Mouse (Mus musculus) liver, embryonic 13.5 days (tissue): Measurements from ENCODE around the gene Rapgef5. TPM values are rescaled to one million over a fixed set of nuclear protein-coding genes. Genes with fewer than 3 reads are reported as not detected.
A peak's percentile ranks its signal among the peaks of the same experiment; 100 is the strongest.

Experiments
- ATAC-seq: fragments of 200-750 bp; cut with Nextera tagmentation; 2 replicates; pipeline ENCODE4 v1.8.0; 2017; ENCODE audit warnings: low read depth, mild to moderate bottlenecking, moderate number of reproducible peaks, moderate library complexity
- DNase-seq: peaks from one replicate; pipeline ENCODE4 v3.0.0; 2022
- H3K27ac ChIP-seq: fragments of 300-500 bp; sonication (generic); 2 replicates; pipeline ENCODE4 v1.5.1; 2015; ENCODE audit warnings: moderate library complexity, mild to moderate bottlenecking, inconsistent platforms
- H3K27me3 ChIP-seq: fragments of 300-500 bp; sonication (generic); 2 replicates; pipeline ENCODE4 v1.6.1; 2015; ENCODE audit warnings: mild to moderate bottlenecking, inconsistent platforms
- H3K36me3 ChIP-seq: fragments of 300-500 bp; sonication (generic); 2 replicates; pipeline ENCODE4 v1.6.1; 2015; ENCODE audit warnings: mild to moderate bottlenecking, inconsistent platforms
- H3K4me1 ChIP-seq: fragments of 300-500 bp; sonication (generic); replicated peaks from 2 replicates; pipeline ENCODE4 v1.6.1; 2015; ENCODE audit warnings: inconsistent platforms
- H3K4me2 ChIP-seq: fragments of 300-500 bp; sonication (generic); 2 replicates; pipeline ENCODE4 v1.6.1; 2015; ENCODE audit warnings: inconsistent platforms, mild to moderate bottlenecking, moderate library complexity
- H3K4me3 ChIP-seq: fragments of 300-500 bp; sonication (generic); replicated peaks from 2 replicates; pipeline ENCODE4 v1.5.1; 2015; ENCODE audit warnings: mild to moderate bottlenecking, inconsistent platforms
- H3K9ac ChIP-seq: fragments of 300-500 bp; sonication (generic); 2 replicates; pipeline ENCODE4 v1.6.1; 2015; ENCODE audit warnings: mild to moderate bottlenecking, inconsistent platforms
- H3K9me3 ChIP-seq: fragments of 300-500 bp; sonication (generic); replicated peaks from 2 replicates; pipeline ENCODE4 v1.6.1; 2016; ENCODE audit warnings: inconsistent platforms
- WGBS: fragments of 180-500 bp; shearing (Covaris S2); methylation state at CpG from one replicate; pipeline ENCODE4 v1.1.7; 2015; ENCODE audit not compliant: insufficient replicate concordance; 5-methylcytosine and 5-hydroxymethylcytosine counted together
- polyA plus RNA-seq: library from polyadenylated mRNA; unstranded; fragments of >200 nt; fragmentation: Nextera tagmentation; extraction: Ambion mirVana; gene quantifications from 2 replicates; pipeline ENCODE4 v1.2.1, GENCODE M21; 2015

Gene Rapgef5
- polyA plus RNA-seq, 1 experiment from 2014 or later: 1.3 TPM

GRCm38 (mm10) chr12:117533176-117534086, 17.2 kb downstream of the Rapgef5 start:
- Histone ChIP-seq H3K4me3 (peak overlapping the region; percentile 60), H3K9ac (peak overlapping the region; percentile 55), H3K36me3 (no peaks in the 10 kb centered on the region), H3K4me2 (peak overlapping the region; percentile 82), H3K4me1 (peaks cover 13% of the 10 kb centered on the region), H3K9me3 (no peaks in the 10 kb centered on the region), H3K27ac (no peak overlapping the region), H3K27me3 (peaks cover 83% of the 10 kb centered on the region)
- WGBS: 4% methylated on average over 50 of the region's 64 CpGs
- ATAC-seq: peak; percentile 87
- DNase-seq: no peak

- no peak for DNase-seq
- under 1% methylated on average over 54 of the region's 66 CpGs for WGBS
- H3K9ac ChIP-seq: peak overlapping the region; percentile 55
- peaks cover 83% of the 10 kb centered on the region for H3K27me3 ChIP-seq
- H3K27ac ChIP-seq: no peak overlapping the region
- H3K4me2 ChIP-seq: peak overlapping the region; percentile 82
- H3K4me3 ChIP-seq: peak overlapping the region; percentile 60
- H3K4me1 ChIP-seq: peaks cover 13% of the 10 kb centered on the region
- peak; percentile 57 for ATAC-seq
- H3K9me3 ChIP-seq: no peaks in the 10 kb centered on the region
- H3K36me3 ChIP-seq: no peaks in the 10 kb centered on the region
These were observed 17.9 kb downstream of the Rapgef5 start for GRCm38 (mm10) chr12:117534087-117534751.

GRCm38 (mm10) chr12:117540352-117540751, 24.1 kb downstream of the Rapgef5 start:
- no peaks in the 10 kb centered on the region for H3K9me3 ChIP-seq
- no peak overlapping the region for H3K27ac ChIP-seq
- ATAC-seq: no peak
- H3K36me3 ChIP-seq: no peaks in the 10 kb centered on the region
- H3K27me3 ChIP-seq: peaks cover 54% of the 10 kb centered on the region
- H3K4me2 ChIP-seq: no peak overlapping the region
- no peaks in the 10 kb centered on the region for H3K4me1 ChIP-seq
- H3K9ac ChIP-seq: no peak overlapping the region
- no peak overlapping the region for H3K4me3 ChIP-seq
- no peak for DNase-seq
- WGBS: 51% methylated on average over 2 of the region's 2 CpGs

- H3K27ac ChIP-seq: no peak overlapping the region
- H3K4me1 ChIP-seq: no peaks in the 10 kb centered on the region
- DNase-seq (no peak), ATAC-seq (0 out of 2 replicates have a peak, but pooled peaks have one; percentile 5)
- 48% methylated on average over 6 of the region's 6 CpGs for WGBS
- H3K4me2 ChIP-seq: no peak overlapping the region
- H3K9me3 ChIP-seq: no peaks in the 10 kb centered on the region
- H3K27me3 ChIP-seq: peaks cover 47% of the 10 kb centered on the region
- H3K36me3 ChIP-seq: no peaks in the 10 kb centered on the region
- H3K9ac ChIP-seq: no peak overlapping the region
- H3K4me3 ChIP-seq: no peak overlapping the region
These were observed 29.0 kb downstream of the Rapgef5 start for GRCm38 (mm10) chr12:117545277-117545676.

- Histone ChIP-seq H3K4me1 (no peaks in the 10 kb centered on the region), H3K27me3 (peaks cover 41% of the 10 kb centered on the region), H3K9ac (no peak overlapping the region), H3K9me3 (no peaks in the 10 kb centered on the region), H3K4me3 (no peak overlapping the region), H3K36me3 (no peaks in the 10 kb centered on the region), H3K27ac (no peak overlapping the region), H3K4me2 (no peak overlapping the region)
- ATAC-seq (no peak), DNase-seq (no peak)
- WGBS: 78% methylated on average over 5 of the region's 5 CpGs
These were observed 37.1 kb downstream of the Rapgef5 start for GRCm38 (mm10) chr12:117553353-117553752.

- Histone ChIP-seq H3K36me3 (no peaks in the 10 kb centered on the region), H3K9ac (no peak overlapping the region), H3K4me2 (no peak overlapping the region), H3K27me3 (peaks cover 28% of the 10 kb centered on the region), H3K27ac (no peak overlapping the region), H3K4me1 (no peaks in the 10 kb centered on the region), H3K4me3 (no peak overlapping the region), H3K9me3 (no peaks in the 10 kb centered on the region)
- ATAC-seq (peak; percentile 82), DNase-seq (no peak)
- WGBS: 56% methylated on average over 1 of the region's 1 CpGs
These were observed 38.4 kb downstream of the Rapgef5 start for GRCm38 (mm10) chr12:117554612-117555063.

- peaks cover 25% of the 10 kb centered on the region for H3K27me3 ChIP-seq
- no peaks in the 10 kb centered on the region for H3K4me1 ChIP-seq
- H3K9me3 ChIP-seq: no peaks in the 10 kb centered on the region
- WGBS: 17% methylated on average over 11 of the region's 11 CpGs
- H3K4me3 ChIP-seq: no peak overlapping the region
- H3K36me3 ChIP-seq: no peaks in the 10 kb centered on the region
- H3K9ac ChIP-seq: no peak overlapping the region
- DNase-seq (peak; percentile 0), ATAC-seq (peak; percentile 48; the same call in 1 of the 2 replicates)
- no peak overlapping the region for H3K27ac ChIP-seq
- H3K4me2 ChIP-seq: 0 out of 2 replicates have a peak overlapping the region, but pooled peaks have one; percentile 14
These were observed 44.2 kb downstream of the Rapgef5 start for GRCm38 (mm10) chr12:117560450-117560849.

GRCm38 (mm10) chr12:117561411-117562059, 45.3 kb downstream of the Rapgef5 start:
- DNase-seq: no peak
- 71% methylated on average over 6 of the region's 6 CpGs for WGBS
- no peaks in the 10 kb centered on the region for H3K36me3 ChIP-seq
- H3K9me3 ChIP-seq: no peaks in the 10 kb centered on the region
- H3K4me3 ChIP-seq: no peak overlapping the region
- H3K27me3 ChIP-seq: peaks cover 25% of the 10 kb centered on the region
- no peak overlapping the region for H3K4me2 ChIP-seq
- no peak for ATAC-seq
- H3K27ac ChIP-seq: no peak overlapping the region
- no peaks in the 10 kb centered on the region for H3K4me1 ChIP-seq
- H3K9ac ChIP-seq: no peak overlapping the region

GRCm38 (mm10) chr12:117562085-117562484, 45.8 kb downstream of the Rapgef5 start:
- no peak overlapping the region for H3K9ac ChIP-seq
- H3K4me3 ChIP-seq: no peak overlapping the region
- no peaks in the 10 kb centered on the region for H3K36me3 ChIP-seq
- H3K27me3 ChIP-seq: peaks cover 20% of the 10 kb centered on the region
- ATAC-seq: no peak
- H3K4me2 ChIP-seq: no peak overlapping the region
- H3K9me3 ChIP-seq: no peaks in the 10 kb centered on the region
- DNase-seq: no peak
- H3K4me1 ChIP-seq: no peaks in the 10 kb centered on the region
- 75% methylated on average over 3 of the region's 3 CpGs for WGBS
- H3K27ac ChIP-seq: no peak overlapping the region

- DNase-seq: no peak
- no peak overlapping the region for H3K27ac ChIP-seq
These were observed 47.6 kb downstream of the Rapgef5 start for GRCm38 (mm10) chr12:117563859-117564258.

GRCm38 (mm10) chr12:117566298-117566697, 50.0 kb downstream of the Rapgef5 start:
- H3K9ac ChIP-seq: no peak overlapping the region
- H3K27ac ChIP-seq: no peak overlapping the region
- no peak overlapping the region for H3K4me3 ChIP-seq
- no peaks in the 10 kb centered on the region for H3K36me3 ChIP-seq
- DNase-seq (no peak), ATAC-seq (no peak)
- H3K4me1 ChIP-seq: no peaks in the 10 kb centered on the region
- peaks cover 15% of the 10 kb centered on the region for H3K27me3 ChIP-seq
- 54% methylated on average over 4 of the region's 4 CpGs for WGBS
- no peaks in the 10 kb centered on the region for H3K9me3 ChIP-seq
- H3K4me2 ChIP-seq: no peak overlapping the region

More at GRCm38 (mm10) chr12:117563859-117564258, 47.6 kb downstream of the Rapgef5 start:
- 60% methylated on average over 6 of the region's 6 CpGs for WGBS
- Histone ChIP-seq H3K36me3 (no peaks in the 10 kb centered on the region), H3K4me2 (no peak overlapping the region), H3K27me3 (peaks cover 15% of the 10 kb centered on the region), H3K9ac (no peak overlapping the region), H3K9me3 (no peaks in the 10 kb centered on the region), H3K4me3 (no peak overlapping the region), H3K4me1 (no peaks in the 10 kb centered on the region)
- ATAC-seq: no peak
